Mouse (Mus musculus) lung, postnatal 25 days (tissue): Measurements from ENCODE around the gene Kcnh1.

ENCODE experiments used
- DNase-seq: peaks from one replicate; pipeline ENCODE4 v3.0.0; 2022; ENCODE audit warnings: low spot score

Kcnh1 gene

DNA sequence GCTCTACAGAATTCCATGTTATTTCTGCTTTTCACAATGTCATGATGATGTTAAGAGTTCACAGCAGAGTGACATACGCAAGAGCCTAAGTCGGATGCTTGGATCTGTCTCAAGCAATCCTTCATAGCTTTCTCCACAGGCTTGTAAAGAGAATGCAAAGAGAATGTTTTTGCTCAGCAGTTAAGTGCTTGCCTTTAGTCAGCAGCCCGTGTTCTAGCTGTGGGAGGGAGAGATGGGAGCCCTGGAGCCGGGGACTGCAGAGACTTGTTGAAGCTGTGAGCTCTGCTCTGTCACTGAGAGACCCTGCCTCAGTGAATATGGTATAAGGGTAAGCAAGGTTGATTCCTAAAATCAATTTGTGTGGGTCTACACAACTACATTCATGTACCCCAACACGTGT, 78.3 kb downstream of the Kcnh1 start:
- DNase-seq: no peak

DNA sequence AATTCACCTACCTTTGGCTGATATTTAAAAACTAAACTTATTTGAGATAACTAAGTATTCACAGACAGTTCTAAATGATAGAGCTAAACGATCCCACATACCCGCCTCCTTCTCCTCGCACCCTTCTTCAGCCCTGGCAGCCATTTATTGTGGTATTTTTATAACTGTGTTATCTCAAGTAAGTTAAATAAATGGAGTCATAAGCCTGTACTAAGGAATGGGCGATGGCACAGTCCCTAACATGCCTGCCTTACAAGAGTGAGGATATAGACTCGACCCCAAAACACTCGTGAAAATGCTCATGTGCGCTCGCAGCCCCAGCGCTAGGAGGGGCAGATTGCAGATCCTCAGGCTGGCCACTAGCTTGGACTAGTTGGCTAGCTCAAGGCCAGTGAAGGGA, 79.3 kb downstream of the Kcnh1 start:
- no peak for DNase-seq

DNA sequence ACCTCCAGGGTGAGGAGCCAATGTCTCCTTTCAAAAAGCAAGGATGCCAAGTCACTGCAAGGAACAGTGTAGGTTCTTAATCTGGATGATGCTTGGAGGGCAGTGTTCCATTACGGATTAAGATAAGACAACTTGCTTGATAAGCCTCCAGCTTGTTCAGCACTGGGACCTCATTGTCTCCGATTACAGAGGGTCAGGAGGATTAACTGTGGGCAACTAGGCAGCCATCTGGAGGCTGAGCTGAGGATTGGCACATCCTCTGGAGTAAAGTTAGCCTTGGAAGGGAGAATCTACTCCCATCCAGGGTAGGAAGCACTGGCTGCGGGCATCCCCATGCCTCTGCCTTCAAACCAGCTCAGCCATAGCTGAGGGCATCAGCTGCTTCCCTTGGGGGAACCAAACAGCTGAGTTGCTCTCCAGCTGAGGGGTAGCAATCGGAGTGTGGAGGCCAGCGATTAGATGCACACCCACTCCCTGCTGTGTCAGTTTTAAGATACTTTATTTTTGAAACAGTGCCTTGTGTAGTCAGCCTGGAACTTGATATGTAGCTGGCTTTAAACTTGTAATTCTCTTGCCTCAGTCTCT, 87.3 kb downstream of the Kcnh1 start:
- no peak for DNase-seq

DNA sequence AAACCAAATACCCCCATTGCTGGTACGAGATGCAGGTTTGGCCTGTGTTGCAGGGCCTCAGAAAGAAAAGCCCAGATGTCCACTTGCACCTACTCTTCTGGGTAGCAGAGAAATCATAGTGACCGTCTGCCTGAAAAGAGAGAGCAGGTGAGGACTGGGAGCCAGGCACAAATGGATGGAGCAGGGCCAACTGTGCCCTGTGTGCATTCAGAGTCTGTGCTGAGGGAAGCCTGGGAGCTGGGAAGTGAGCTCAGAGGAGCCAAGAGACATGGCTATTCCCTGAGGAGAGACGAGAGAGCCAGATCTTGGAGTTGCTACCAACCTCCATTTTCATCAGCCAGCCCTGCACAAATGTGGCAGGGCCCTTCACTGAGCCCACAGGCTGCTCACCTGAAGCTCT, 93.8 kb downstream of the Kcnh1 start:
- DNase-seq: no peak

DNA sequence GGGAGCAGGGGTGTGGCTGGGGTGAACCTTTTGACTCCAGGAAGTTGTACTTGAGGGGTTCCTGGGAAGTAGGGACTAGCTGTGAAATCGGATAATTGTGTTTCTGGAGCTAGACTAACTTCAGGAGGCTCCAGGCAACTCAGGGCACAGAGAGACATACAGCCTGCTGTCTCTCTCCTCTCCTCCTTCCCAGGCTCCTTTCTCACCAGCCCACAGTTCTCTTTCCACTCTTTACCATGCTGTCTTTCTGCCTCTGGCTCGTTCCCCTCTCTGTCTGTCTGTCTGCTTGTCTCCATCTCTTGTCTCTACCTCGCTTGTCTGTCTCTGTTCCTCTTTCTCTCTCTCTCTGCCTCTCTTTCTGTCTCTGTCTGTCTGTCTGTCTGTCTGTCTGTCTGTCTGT, 94.4 kb downstream of the Kcnh1 start:
- DNase-seq: no peak

DNA sequence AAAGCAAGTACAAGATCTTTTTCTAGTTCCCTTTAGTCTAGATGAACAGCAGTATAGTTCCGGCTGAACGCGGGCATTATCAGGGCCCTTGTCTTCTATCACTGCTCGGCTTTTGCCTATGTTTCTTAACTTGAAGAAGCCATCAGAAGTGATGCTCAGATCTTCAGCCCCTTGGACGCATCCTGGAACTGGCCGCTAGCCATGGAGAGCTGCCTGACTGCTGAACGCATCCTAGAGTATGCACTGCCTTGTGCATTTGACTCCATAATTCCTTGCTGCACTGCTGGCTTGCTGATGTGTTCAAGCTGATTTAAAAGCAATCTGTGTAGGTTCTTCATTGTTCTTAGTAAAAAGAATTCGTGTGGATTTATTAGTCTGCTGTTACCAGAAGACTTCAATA, 97.9 kb downstream of the Kcnh1 start:
- DNase-seq: no peak

DNA sequence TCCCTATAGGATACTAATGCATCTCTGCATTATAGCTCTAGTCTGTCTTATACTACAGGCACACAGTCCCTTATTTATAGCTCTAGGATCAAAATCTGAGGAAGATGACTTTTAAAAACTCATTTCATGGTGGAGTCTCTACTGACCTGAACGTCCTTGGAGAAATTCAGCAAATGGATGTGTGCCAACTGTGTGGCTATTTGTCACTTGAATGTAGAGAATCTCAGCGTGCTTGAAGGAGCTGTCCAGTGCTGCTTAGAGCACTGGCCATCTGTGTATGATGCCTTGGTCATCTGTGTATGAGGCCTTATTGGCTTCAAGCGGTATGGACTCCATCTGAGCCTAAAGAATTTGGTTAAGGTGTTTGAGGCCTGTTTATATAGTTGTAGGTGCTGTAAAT, 100.7 kb downstream of the Kcnh1 start:
- DNase-seq: no peak

DNA sequence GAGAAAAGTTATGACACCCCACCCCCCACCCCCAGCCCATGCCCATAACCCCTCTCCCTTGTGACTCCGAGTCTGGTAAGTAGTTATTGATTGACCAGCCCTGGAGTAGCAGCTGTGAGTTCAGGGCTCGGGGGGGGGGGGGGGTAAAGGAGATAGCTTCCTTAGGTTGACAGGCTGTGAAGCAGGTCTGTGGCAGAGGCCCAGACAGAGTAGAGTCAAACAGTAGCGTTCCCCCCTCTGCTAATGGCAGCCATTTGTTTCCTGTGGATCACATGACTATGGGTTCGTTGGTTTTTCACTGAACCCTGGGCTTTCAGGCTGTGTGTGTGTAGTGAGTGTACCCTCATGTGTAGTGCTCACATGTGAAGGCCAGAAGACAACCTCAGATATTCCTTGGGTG, 102.8 kb downstream of the Kcnh1 start:
- DNase-seq: no peak

DNA sequence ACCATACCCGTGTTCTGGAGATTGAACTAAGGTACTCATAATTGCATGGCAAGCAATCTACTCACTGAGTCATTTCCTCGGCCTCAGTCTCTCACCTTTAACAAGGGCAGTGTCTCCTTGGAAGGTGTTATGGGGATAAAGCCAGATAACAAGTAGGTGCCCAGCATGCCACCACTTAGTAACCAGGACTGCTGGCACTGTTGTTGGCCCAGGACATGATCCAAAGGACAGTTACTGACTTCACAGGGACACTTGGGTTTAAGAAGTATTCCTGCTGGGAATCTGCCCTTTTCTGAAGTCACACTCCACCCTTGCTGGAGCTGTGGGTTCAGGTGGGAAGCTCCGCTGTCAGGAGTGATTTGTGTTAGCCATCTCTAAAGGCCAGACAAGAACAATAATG, 103.3 kb downstream of the Kcnh1 start:
- no peak for DNase-seq

DNA sequence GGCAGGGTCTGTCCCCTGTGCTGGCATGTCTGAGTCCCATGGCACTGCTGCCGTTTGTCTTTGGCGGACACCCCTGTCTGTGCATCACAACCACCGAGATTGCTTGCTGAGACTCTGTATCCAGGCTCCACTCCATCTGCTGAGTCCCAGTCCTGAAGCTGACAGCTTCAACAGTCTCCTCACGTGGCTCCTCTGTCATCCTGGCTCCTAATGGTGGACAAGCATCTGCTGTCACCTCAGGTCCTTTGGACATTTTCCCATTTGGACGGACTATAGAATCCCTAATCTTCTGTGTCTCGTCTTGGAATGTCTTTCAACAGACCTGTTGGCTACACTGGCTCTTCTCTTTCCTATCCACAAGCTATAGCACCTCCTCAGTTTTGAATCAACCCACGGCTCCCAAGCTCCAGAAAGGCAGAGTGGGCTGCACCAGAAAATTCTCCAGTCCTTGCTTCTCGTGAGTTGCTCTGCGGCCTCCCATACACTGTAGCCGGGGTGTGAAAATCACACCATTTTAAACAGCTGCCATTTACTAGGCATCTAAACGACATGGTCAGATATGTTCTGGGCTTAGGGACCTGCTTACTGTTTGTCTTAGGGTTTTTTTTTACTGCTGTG, 104.8 kb downstream of the Kcnh1 start:
- no peak for DNase-seq

DNA sequence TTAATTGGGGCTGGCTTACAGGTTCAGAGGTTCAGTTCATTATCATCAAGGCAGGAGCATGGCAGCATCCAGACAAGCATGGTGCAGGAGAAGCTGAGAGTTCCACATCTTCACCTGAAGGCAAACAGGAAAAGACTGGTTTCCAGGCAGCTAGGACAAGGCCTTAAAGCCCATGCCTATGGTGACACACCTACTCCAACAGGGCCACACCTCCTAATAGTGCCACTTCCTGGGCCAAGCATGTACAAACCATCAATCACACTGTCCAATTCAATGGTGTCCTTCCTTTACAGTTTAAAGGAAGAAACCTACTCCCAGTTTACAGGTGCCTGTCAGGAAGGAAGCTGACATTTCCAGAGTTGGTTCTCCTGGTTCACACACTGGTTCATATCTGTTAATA, 105.3 kb downstream of the Kcnh1 start:
- DNase-seq: no peak

DNA sequence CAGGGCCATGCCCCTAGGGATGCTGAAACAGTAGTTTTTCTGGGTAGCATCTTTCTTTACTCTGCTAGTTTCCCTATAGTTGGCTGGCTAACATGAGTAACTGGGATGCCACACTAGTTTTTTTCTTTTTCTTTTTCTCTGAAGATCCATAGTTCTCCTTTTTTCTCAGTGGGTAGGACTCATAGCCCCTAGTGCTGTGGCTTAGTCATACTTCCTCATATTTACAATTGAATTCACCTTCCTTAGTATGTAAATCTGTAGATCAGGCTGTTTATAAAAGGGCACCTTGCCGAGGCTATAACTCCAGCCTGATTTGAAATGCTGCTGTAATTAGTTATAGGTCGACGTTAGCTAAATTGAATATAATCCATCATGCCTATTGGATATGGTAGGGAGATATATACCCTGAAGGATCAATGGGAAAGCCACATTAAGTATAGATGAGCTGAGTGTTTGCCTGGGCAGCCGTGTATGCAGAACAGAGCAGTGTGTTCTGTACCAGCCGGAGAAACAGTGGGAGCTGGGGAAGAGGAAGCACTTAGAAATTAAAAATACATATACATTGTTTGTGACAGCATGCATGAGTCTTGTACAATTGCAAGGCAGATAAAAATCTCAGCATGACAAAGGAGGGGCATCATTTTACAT, 107.0 kb downstream of the Kcnh1 start:
- no peak for DNase-seq

DNA sequence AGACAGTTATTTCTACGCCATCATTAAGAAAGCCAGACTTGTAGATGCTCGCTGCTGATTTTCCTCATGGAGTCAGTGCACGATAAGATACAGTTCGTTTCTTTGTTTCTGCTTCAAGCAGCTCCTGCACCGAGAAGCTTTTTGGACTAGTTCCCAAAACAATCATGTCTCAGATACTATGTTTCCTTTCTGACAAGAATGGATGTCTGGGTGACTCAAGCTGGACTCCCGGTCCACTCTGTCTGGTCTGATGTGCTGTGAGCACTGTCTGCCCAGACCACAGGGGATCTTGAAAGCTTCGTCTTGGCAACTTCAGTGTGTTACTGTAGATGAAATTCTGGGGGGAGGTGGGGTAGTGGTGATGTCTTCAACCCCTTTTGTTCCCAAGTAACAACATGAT, 109.8 kb downstream of the Kcnh1 start:
- DNase-seq: peak; percentile 2

DNA sequence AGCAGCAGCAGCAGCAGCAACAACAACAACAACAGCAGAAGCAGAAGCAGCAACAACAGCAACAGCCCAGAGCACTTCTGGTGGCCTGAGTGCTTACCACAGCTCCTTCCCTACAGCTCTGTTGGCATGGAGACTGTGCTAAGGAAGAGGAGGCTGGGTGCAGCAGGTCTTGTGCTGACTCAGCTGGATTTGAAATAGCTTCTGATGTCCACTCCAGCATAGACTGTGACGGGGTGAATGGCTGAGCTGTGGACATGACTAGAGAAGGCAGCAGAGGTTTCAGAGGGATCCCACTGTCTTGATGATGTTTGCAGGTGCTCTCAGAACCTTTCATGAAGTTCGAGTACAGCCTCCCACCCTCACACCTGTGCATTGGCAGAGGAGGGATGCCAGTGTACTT, 113.0 kb downstream of the Kcnh1 start:
- DNase-seq: no peak

DNA sequence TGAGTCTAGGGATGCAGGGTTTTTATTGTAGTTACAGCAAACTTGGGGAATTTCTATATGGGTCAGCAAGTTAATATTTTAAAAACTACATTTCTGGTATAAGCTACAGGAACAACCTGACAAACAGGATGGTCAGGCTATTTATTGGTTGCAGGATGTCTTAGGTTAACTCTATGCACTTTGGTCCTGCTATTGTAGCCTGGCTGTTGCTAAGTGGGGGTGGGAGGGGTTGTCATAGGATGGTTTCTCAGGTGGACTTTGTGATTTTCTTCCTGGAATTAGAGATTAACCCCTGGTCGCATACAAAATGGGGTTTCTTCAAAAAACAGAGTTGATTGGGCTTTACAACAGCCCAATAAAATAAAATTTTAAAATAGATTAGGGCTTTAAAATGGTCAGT, 114.6 kb downstream of the Kcnh1 start:
- no peak for DNase-seq

DNA sequence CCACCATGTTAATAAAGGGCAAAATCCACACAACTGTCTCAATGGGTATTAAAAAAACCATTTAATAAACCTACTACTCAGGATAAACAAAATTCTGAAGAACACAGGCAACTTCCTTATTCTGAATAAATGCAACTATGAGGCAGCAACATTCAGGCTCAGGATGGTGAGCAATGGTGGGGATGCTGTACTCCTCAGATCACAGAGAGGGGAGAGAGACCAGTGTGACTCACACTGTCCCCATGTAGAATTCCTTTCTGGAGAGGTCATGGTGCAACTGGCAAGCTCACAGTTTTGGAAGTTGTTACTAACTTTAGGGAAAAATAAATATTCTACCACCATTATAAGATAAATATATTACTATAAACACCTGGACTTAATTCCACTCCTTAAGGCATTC, 116.5 kb downstream of the Kcnh1 start:
- DNase-seq: no peak

DNA sequence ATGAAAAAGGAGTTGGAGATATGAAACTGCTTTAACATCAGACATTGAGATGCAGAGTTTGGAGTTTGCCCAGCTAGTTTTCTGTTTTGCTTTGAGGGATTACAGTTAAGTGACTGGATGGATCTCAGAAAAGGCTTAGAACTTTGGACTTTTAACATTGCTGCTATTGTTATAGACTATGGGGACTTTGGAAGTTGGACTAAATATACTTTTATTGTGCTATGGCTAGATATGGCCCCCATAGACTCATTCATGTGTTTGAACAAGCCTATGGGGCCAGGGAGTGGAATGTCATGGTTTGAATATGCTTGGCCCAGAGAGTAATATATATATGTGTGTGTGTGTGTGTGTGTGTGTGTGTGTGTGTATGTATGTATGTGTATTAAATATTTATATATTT, 120.7 kb downstream of the Kcnh1 start:
- no peak for DNase-seq

DNA sequence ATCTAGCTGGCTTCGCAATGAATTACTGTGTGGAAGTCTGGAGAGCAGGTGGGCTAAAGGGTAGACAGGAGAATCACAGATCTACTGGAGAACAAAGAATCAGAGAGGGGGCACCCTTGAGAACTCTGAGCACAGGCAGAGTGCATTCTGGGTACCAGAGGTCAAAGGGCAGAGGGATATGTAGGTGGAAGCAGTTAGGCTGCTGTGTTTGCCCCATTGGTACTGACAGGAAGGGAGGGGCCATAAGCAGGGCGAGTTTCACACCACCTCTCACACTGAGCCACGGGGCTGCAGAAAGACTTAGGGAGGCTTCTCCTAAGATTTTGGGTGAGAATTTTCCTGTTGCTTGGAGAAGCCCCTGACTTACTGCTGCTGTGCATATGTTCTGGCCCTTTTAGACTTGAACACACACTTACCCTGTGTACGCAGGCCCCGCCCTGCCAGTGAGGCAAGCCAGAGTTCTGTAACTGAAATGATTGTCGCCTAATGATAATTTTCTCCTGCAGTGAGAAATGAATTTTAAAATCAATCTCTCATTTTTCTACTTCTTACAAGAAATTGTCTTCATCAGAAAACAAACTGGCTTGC, 121.4 kb downstream of the Kcnh1 start:
- no peak for DNase-seq

DNA sequence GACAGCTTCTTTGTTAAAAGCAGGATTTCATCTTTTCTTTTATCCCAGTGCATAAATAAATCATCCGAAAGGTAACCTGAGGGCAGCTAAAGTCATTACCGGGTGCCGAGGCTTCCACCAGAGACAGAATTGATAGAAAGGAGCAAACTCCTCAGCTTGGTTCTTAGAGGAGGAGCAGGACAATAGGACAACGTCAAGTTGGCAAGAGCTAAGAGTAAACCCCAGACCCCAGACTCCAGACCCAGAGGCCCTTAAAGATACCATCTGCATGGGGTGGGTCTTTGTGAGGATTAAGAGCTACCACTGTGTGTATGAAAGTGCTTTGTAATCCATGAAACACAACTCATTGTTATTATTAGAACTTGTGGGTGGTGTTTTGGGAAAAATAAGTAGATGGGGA, 121.9 kb downstream of the Kcnh1 start:
- DNase-seq: no peak

DNA sequence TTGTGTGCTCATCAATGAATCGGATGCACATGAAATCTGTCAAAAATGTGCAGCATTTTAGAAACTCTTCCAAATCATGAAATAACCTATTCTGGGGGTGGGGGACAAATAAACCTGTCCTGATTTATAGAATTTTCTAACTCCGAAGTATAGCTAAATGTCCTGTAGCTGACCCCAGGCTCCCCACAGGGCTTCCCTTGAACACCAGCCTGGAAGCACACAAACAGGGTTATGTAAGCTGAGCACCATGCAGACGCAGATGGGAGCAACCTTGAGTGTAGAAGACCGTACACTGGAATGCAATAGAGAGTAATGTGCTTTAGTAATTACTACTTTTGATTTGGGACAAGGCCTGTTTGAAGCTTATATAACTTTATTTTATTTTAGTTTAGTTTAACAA, 122.4 kb downstream of the Kcnh1 start:
- no peak for DNase-seq

DNA sequence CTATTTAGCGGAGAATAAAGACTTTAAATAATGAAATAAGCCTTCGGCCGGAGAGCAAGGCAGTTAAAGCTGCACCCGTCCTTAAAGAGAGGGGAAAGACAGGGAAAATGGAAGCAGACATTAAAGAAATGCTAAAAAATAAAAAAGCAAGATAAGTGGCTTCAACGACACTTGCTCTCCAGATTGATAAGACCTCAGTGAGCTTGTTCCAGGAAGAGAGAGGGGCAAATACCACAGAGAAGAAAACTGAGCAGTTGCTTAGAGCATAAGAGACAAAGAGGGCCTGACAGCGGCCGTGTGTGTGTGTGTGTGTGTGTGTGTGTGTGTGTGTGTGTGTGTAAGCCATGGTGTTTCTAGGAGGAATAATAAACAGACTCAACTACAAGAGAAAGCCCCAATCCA, 123.0 kb downstream of the Kcnh1 start:
- no peak for DNase-seq

DNA sequence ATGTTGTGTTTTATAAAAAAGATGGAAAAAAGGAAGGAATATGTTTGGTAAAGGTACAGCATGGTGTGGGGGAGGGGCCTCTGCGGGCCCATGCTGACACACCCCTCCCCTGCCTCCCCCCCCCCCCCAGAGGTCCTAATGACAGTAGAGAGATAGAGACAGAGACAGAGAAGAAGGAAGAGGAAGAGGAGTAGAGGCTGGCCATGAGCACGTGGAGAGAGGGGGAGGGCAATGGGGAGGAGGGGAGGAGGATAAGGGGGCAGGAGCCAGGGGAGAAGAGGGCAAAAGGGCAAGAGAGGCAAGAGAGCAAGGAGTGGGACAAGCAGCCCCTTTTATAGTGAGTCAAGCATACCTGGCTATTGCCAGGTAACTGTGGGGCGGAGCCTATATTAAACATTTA, 123.5 kb downstream of the Kcnh1 start:
- no peak for DNase-seq

DNA sequence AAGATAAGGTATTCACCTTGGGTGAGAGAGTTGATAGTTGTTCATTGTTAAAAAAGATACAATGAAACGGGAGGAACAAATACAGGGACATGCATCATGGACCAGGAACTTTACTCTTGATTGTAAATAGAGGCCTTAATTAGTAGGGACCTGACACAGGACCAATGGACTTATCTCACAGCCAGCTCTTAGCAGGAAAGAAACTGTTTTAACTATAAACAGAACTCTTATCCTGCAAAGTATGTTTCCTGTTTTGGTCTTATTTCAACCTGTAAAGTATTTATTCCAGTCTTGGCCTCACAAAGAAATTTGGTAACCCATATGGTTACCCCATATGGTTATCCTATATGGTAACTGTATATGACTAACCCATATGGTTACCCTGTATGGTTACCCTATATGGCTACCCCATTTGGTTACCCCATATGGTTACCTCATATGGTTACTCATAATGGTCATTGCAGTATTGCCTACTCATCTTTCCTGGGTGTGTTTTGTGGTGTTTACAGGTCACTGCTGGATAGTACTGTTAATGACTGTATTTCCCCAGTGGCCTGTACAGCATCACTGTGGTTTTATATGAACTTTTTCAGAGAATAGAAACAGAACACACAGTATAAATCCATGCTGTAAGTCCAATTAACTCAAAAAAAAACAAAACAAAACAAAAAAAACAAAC, 125.0 kb downstream of the Kcnh1 start:
- no peak for DNase-seq
